Mouse (Mus musculus) neural tube, embryonic 14.5 days (tissue): ENCODE data around the gene Hic1. TPM values are rescaled to one million over a fixed set of nuclear protein-coding genes. Genes with fewer than 3 reads are reported as not detected.

Source experiments
- ATAC-seq: fragments of 200-750 bp; cut with Nextera tagmentation; 2 replicates; pipeline ENCODE4 v1.8.0; 2017; ENCODE audit warnings: low read depth, mild to moderate bottlenecking, moderate TSS enrichment, moderate library complexity
- H3K27ac ChIP-seq: fragments of 300-500 bp; sonication (generic); 2 replicates; pipeline ENCODE4 v1.5.1; 2014; ENCODE audit warnings: low read depth, mild to moderate bottlenecking, control low read depth, low read length, moderate library complexity, mixed read lengths
- H3K27me3 ChIP-seq: fragments of 300-500 bp; sonication (generic); 2 replicates; pipeline ENCODE4 v1.6.1; 2014; ENCODE audit warnings: low read length; ENCODE audit not compliant: control insufficient read depth, insufficient read depth
- H3K36me3 ChIP-seq: fragments of 300-500 bp; sonication (generic); 2 replicates; pipeline ENCODE4 v1.6.1; 2014; ENCODE audit warnings: low read length, mixed read lengths; ENCODE audit not compliant: control insufficient read depth, insufficient read depth
- H3K4me1 ChIP-seq: fragments of 300-500 bp; sonication (generic); 2 replicates; pipeline ENCODE4 v1.6.1; 2014; ENCODE audit warnings: low read length; ENCODE audit not compliant: control insufficient read depth, insufficient read depth
- H3K4me2 ChIP-seq: fragments of 300-500 bp; sonication (generic); 2 replicates; pipeline ENCODE4 v1.6.1; 2014; ENCODE audit warnings: mild to moderate bottlenecking, low read depth, low read length, control low read depth
- H3K4me3 ChIP-seq: fragments of 300-500 bp; sonication (generic); 2 replicates; pipeline ENCODE4 v1.5.1; 2014; ENCODE audit warnings: low read depth, low read length, control low read depth, mixed read lengths
- H3K9ac ChIP-seq: fragments of 300-500 bp; sonication (generic); replicated peaks from 2 replicates; pipeline ENCODE4 v1.6.1; 2014; ENCODE audit warnings: low read depth, mild to moderate bottlenecking, control low read depth, low read length, mixed read lengths
- H3K9me3 ChIP-seq: fragments of 300-500 bp; sonication (generic); 2 replicates; pipeline ENCODE4 v1.6.1; 2016; ENCODE audit warnings: low read length; ENCODE audit not compliant: control insufficient read depth
- WGBS: fragments of 180-500 bp; shearing (Covaris S2); extraction: QIAGEN DNeasy Blood & Tissue Kit; methylation state at CpG from one replicate; pipeline ENCODE4 v1.1.7; 2014; 5-methylcytosine and 5-hydroxymethylcytosine counted together
- polyA plus RNA-seq: library from polyadenylated mRNA; unstranded; fragments of >200 nt; fragmentation: Nextera tagmentation; extraction: Ambion mirVana; gene quantifications from 2 replicates; pipeline ENCODE4 v1.2.1, GENCODE M21; 2014

The Hic1 gene
- polyA plus RNA-seq, 1 experiment from 2014 or later, result 0.33 TPM

DNA sequence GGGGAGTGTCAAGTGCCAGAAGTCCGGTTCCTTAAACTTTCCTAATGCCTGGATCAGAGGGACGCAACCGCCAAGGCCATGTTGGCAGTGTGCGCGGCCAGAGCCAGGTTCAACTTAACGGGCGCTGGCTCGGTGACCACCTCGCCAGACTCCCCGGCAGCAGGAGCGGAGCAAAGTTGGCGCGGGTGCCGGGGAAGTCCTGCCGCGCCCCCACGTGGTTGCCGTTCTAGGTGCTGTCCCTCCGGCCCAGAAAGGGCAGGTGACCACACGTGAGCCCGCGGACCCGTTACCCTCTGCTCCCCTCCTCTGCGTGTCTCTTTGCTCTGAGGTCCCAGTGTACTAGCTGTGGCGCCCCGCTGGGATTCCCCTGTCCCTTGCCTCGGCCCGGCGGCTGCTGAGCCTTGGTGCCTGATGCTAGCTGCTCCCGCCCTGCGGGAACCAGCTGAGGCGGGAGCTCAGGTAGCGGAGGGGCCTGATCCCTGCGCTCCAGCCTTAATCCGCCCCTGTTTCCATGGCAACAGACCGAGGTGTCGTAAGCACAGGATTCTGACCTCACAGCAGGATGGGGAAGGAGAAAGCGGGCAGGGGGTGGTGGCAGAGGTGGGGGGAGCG is 25.6 kb upstream of the Hic1 start:
- no peak overlapping the region for H3K27ac ChIP-seq
- H3K27me3 ChIP-seq, result peaks cover 26% of the 10 kb centered on the region
- H3K36me3 ChIP-seq, result no peaks in the 10 kb centered on the region
- H3K9ac ChIP-seq, result peak overlapping the region; percentile 58
- ATAC-seq, result no peak
- peak overlapping the region; percentile 53 for H3K4me3 ChIP-seq
- no peaks in the 10 kb centered on the region for H3K9me3 ChIP-seq
- H3K4me1 ChIP-seq, result peaks cover 16% of the 10 kb centered on the region
- peak overlapping the region; percentile 72 for H3K4me2 ChIP-seq
- WGBS, result under 1% methylated on average over 36 of the region's 39 CpGs

DNA sequence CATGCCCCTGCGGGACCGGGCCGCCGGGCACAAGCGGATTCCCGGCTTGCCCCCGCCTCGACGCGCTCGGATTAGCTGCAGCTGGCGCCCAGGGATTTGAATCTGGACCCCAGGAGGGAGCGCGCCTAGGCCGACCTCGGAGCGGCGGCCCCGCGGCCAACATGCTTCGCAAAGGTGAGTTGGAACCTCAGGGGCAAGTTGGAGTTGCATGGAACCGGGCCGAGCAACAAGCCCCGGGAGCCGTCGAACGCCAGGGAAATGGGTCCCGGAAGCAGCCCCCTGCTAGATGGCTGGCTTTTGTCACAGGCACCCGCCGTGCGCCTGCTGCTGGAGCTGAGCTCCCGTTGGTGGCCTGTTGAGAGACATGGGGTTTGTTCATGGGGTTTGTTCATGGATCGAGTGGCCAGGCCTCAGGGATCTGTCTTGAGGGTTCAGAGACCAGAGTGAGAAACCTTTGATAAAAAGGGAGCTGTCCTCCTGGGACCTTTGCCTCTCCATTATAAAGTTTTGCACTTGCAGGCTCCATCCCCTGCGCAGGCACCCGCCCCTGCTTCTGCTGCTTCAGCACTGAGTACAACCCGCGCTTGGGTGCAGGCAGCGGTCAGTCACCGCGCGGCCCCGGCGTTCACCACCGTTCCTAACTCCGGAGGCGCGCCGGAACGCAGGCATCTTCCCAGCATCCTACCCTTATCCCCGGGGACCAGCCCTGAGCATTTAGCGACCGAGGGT is 25.0 kb upstream of the Hic1 start:
- H3K4me1 ChIP-seq, result peaks cover 22% of the 10 kb centered on the region
- WGBS, result under 1% methylated on average over 52 of the region's 52 CpGs
- peaks cover 26% of the 10 kb centered on the region for H3K27me3 ChIP-seq
- H3K36me3 ChIP-seq, result no peaks in the 10 kb centered on the region
- no peaks in the 10 kb centered on the region for H3K9me3 ChIP-seq
- H3K9ac ChIP-seq, result peak overlapping the region; percentile 58
- H3K27ac ChIP-seq, result 0 out of 2 replicates have a peak overlapping the region, but pooled peaks have one; percentile 55
- no peak for ATAC-seq
- H3K4me2 ChIP-seq, result peak overlapping the region; percentile 72
- peak overlapping the region; percentile 53 for H3K4me3 ChIP-seq

DNA sequence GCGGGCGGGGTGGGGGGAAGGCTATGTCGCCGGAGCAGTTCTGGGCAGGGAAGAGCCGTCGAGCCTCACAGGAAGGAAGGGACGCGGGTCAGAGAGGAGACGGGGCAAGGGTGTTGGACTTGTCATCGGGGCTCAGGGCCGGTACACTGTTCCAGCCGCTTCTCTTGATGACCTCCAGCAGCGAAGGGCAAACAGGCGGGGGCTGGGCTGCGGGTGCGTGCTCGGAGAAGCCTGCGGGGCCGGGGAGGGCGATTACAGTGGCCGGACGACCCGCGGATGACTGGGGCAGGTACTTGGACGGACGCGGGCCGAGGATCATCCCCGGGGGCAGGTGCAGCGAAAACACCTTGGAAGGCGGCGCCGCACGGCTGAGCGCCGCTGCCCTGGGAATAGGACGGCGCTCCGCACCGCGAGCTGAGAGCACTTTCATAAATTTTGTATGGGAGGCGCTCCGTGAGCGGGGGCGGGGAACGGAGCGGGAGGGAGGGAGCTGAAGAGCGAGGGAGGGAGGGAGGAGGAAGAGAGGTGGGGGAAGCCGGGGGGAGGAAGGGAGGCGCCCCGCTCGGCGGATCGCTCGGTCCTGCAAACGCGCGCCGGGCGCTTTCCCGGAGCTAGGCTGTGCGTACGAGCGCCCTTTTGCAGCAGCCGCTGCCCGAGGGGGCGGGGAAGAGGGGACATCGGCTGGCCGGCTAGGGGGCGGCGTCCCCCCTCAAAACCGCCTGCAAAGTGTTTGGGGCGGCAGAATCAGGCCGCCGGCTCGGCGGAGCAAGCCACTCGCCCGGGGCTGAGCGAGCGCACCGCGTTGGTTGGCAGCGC is 24.1 kb upstream of the Hic1 start, which contains the start of gene Rtn4rl1:
TSS of gene Rtn4rl1 (plus strand) at position 528 of the 816 bp plus-strand sequence.
- Histone ChIP-seq H3K27me3 (peaks cover 26% of the 10 kb centered on the region), H3K4me1 (peaks cover 25% of the 10 kb centered on the region), H3K27ac (peak within 1 kb of the TSS; percentile 55; the same call in 1 of the 2 replicates), H3K36me3 (no peaks in the 10 kb centered on the region), H3K9ac (peak within 1 kb of the TSS; percentile 58), H3K4me3 (peak within 1 kb of the TSS; percentile 53), H3K9me3 (no peaks in the 10 kb centered on the region), H3K4me2 (peak within 1 kb of the TSS; percentile 72)
- ATAC-seq, result peak; percentile 36
- WGBS, result under 1% methylated on average over 66 of the region's 84 CpGs

DNA sequence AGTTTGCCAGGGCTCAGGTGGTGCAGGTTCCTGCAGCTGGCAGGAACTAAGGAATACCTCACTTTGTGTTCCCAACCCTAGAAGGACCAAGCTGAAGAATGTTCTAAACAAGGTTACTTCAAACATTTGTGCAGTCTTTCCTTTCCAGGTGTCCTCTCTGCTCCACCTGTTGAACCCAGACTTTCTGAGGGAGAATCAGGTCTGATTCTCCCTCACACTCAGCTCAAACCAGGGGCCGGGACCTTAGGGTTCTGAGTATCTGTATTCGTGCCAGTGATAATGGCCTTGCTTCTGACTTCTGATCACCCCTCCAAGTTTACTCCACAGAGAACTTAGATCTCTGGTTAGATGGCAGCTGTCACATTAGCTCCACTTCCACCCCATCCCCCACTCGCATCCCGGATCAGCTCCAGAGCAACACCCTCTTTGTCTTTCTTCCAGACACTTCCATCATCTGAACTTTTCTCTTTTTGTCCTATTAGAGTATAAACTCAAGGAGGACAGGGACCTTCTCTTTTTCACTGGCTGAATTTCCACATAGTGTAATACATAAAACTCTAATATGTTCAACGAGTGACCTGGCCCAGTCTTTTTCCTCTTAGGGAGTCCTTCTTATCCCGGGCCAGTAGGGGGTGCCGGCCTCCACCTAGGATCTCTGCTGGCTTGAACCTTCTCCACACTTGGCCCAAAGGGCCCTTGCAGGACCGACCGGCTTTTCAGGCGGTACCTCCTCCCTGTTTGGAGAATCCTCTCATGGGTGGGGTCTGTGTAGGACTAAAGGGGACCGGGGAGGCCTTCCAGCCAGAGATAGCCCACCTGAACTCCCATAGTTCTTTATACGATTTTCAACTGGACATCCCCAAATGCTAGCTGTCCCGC is 23.3 kb upstream of the Hic1 start:
- Histone ChIP-seq H3K4me1 (peaks cover 25% of the 10 kb centered on the region), H3K4me3 (peak overlapping the region; percentile 53; the same call in 1 of the 2 replicates), H3K36me3 (no peaks in the 10 kb centered on the region), H3K9ac (no peak overlapping the region), H3K27me3 (peaks cover 26% of the 10 kb centered on the region), H3K4me2 (peak overlapping the region; percentile 72), H3K9me3 (no peaks in the 10 kb centered on the region), H3K27ac (no peak overlapping the region)
- ATAC-seq, result no peak
- 21% methylated on average over 13 of the region's 13 CpGs for whole genome bisulfite sequencing

DNA sequence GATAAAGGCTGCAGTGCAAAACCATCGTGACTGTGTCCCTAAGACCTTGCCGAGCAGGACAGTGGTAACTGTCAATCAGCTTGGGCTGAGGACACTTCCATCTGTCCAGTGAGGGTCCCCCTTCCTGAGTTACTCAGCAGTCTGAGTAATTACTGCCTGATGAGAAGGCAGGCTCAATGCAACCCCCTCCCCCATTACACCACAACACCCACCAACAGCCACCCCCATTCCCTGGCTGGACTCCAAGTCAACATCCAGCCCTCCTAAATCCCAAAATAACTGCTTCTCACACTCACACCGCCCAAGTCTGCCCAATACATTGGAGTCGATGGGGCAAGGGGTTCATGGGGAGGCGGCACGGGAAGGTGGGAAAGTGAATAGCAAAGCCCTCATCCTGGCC is 22.5 kb upstream of the Hic1 start:
- Histone ChIP-seq H3K36me3 (no peaks in the 10 kb centered on the region), H3K27ac (no peak overlapping the region), H3K4me2 (no peak overlapping the region), H3K27me3 (peaks cover 26% of the 10 kb centered on the region), H3K9ac (no peak overlapping the region), H3K4me3 (no peak overlapping the region), H3K9me3 (no peaks in the 10 kb centered on the region), H3K4me1 (peaks cover 25% of the 10 kb centered on the region)
- 60% methylated on average over 6 of the region's 6 CpGs for WGBS
- ATAC-seq, result no peak

DNA sequence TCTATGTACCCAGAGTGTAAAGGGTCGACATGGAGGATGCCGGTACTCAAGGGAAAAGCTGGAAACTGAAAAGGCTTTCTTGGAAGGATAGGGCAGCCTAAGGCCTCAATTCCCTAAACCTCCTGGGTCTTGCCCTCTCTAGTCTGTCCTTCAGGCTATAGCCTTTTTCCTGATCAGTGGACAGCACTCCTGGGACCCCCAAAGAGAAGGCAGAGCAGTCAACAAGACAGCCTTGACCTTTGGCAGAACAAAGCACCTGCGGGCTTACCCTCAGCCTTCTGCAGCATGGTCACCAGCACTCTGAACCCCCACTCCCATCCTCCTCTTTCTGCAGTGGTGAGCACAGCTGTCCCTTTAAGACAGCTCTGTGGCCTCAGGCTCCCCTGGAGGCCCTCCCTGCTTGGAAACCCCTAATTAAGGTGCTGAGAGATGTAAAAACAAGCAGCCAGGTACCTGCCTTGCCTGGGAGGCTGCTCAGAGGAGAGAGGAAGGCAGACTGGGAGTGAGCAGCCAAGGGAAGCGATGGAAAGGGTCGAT is 21.7 kb upstream of the Hic1 start, which contains the start of gene Dph1:
TSS of gene Dph1 (minus strand) at position 337 of the 537 bp plus-strand sequence.
- 0 out of 2 replicates have a peak within 1 kb of the TSS, but pooled peaks have one; percentile 5 for H3K27ac ChIP-seq
- peak within 1 kb of the TSS; percentile 64 for H3K9ac ChIP-seq
- no peak for ATAC-seq
- H3K4me1 ChIP-seq, result peaks cover 23% of the 10 kb centered on the region
- no peaks in the 10 kb centered on the region for H3K36me3 ChIP-seq
- peaks cover 22% of the 10 kb centered on the region for H3K27me3 ChIP-seq
- 53% methylated on average over 5 of the region's 5 CpGs for WGBS
- H3K4me2 ChIP-seq, result peak within 1 kb of the TSS; percentile 92
- no peaks in the 10 kb centered on the region for H3K9me3 ChIP-seq
- peak within 1 kb of the TSS; percentile 79 for H3K4me3 ChIP-seq

DNA sequence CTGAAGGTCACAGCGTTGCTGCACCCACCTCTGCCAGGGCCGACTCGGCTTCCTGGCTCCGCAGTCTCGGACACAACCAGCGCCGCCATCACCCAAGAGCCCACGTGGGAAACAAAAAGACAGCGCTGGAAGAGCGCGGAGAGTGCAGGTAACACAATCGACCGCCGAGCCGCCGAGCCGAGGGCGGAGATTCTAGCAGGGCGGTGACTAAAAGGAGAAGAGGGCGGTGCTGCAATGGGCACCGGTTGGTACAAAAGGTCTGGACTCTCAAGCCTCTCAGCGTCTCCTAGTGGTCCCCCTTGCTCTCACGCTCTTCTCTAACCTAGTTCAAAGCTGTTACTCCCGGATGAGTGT is 21.0 kb upstream of the Hic1 start:
- Histone ChIP-seq H3K4me3 (peak overlapping the region; percentile 79), H3K4me1 (peaks cover 24% of the 10 kb centered on the region), H3K27ac (0 out of 2 replicates have a peak overlapping the region, but pooled peaks have one; percentile 5), H3K36me3 (no peaks in the 10 kb centered on the region), H3K4me2 (peak overlapping the region; percentile 92), H3K9me3 (no peaks in the 10 kb centered on the region), H3K9ac (peak overlapping the region; percentile 64), H3K27me3 (peaks cover 20% of the 10 kb centered on the region)
- peak; percentile 82 for ATAC-seq
- under 1% methylated on average over 23 of the region's 24 CpGs for WGBS
